Mouse (Mus musculus) ES-Bruce4 (cell line): ENCODE data around the gene Smarca2.

Experiments
- CTCF ChIP-seq: IDR thresholded peaks from one replicate; pipeline ENCODE4 v1.8.1; 2011; ENCODE audit warnings: low read depth, low read length
- EP300 ChIP-seq: IDR thresholded peaks from 2 replicates; pipeline ENCODE4 v1.6.1; 2011; ENCODE audit warnings: low read depth, low read length; ENCODE audit not compliant: insufficient read depth
- POLR2A ChIP-seq: IDR thresholded peaks from one replicate; pipeline ENCODE4 v1.8.1; 2011; ENCODE audit warnings: low read length; ENCODE audit not compliant: insufficient read depth

DNA sequence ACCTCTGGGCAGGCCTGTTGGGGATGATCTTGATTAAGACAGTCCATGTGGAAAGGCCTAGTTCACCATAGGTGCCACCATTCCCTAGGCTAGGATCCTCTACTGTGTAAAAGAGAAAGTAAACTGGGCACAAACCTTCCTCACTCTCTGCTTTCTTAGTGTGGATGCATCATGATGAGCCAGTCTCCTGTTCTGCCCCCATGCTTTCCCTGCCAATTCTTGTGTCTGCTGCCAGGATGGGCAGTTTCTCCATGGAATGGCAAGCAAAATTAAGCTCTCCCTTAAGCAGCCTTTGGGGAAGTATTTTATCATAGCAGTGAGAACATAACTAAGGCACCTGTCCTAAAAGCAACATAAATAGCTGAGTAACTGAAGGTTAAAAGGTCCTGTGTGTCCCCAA is 10.2 kb upstream of the Smarca2 start:
- no peak for TF ChIP-seq POLR2A
- TF ChIP-seq EP300: no peak
- no peak for TF ChIP-seq CTCF
